Mouse (Mus musculus) large intestine, adult 2 months (tissue): ENCODE measurements around the gene Gucy2c. TPM values are rescaled to one million over a fixed set of nuclear protein-coding genes. Genes with fewer than 3 reads are reported as not detected.

Source experiments
- DNase-seq: peaks from one replicate; pipeline ENCODE4 v3.0.0-alpha.2; 2012; ENCODE audit warnings: low read depth, low spot score
- WGBS: fragments of 180-500 bp; shearing (Covaris S2); methylation state at CpG from one replicate; pipeline ENCODE4 v1.1.7; 2018; 5-methylcytosine and 5-hydroxymethylcytosine counted together
- polyA plus RNA-seq: library from polyadenylated mRNA; depleted of rRNA; stranded (reverse); fragments of >200 nt; gene quantifications from 2 replicates; pipeline ENCODE4 v1.2.3, GENCODE M21; 2012

Gucy2c gene
- polyA plus RNA-seq, 1 experiment = 75.9 TPM

DNA sequence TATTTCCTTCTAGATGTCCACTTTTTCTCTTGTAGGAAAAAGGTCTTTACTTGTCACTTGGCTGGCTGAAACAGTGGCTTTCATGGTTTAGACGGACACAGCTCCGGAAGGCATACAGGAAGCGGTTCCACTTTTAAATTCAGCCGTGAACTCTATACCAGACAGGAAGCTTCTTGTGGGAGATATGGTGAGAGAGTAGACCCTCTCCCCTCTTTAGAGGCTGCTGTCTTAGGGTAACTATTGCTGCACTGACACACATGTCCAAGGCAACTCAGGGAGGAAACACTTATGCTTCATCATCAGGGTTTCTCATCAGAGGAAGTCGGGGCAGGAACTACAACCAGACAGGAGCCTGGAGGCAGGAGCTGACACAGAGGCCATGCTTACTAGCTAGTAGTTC is 36.0 kb downstream of the Gucy2c start:
- WGBS = 74% methylated on average over 5 of the region's 5 CpGs
- DNase-seq = no peak

DNA sequence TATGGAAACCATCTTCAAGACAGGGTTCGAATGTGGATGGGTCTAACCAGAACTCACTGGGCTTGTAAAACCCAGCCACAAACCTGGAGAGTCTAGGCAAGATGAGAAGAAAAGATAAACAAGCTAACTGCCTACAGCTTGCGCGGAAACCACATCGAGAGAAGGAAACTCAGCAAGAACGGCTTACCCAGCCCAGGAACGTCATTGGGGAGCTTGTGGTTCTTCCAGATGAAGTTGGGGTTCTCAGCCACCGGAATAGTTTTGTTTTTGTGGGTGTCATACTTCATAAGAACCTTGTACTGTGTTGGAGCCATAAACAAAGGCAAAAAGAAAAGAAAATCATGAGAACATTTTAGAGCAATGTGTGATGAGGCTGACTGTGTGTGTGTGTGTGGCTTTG is 37.8 kb downstream of the Gucy2c start:
- WGBS = 62% methylated on average over 7 of the region's 7 CpGs
- DNase-seq = no peak

DNA sequence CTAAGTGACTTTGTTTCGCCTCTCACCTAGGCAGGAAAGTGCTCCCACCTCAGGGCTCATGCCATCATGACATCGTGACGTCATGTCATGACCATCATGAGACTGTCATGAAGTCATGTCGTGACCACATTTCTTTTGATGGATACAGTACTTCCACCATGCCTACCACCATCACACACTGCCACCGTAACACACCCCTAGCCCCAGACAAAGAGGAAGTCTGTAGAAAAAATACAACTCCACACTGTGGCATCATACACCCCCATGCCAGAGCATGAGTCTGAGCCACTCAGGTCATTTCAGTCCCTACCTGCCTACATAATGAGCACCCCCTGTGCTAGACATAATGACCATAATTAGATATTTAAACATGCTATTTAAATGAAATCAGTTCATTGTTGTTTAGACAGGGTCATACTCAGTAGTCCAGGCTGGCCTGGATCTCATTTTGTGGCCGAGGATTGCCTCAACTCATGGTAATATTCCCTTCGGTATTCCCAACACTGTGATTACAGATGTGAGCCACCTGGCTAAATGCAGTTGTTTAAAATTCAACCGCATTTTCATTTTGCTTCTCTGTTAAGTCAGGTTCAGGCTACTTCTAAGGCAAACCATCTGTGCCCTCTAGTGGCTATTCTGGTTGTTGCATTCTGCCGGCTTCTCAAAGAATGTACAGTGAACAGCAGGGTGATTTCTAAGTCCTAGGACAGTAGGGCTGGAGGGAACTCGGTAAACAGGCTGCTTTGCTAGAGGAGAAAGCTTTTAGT is 39.0 kb downstream of the Gucy2c start:
- peak; percentile 64 for DNase-seq
- WGBS = 43% methylated on average over 10 of the region's 10 CpGs

DNA sequence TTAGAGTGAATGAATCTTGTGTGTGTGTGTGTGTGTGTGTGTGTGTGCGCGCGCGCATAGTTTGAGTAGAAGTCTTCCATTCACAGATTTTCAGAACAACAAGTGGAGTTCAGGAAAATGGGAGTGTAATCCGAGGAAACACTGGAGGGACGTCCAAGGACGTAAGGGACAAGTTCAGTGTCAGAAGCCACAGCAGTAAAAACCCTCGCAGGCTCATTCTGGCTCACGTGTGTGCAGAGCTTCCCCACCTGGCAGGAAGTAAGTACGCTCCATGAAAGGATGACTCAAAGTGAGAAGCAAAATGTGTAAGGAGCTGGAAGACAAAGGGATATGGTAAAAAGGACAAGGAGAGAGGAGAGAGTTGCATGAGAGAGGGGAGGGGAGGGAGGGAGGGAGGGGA is 40.3 kb downstream of the Gucy2c start:
- 88% methylated on average over 10 of the region's 10 CpGs for WGBS
- DNase-seq = no peak

DNA sequence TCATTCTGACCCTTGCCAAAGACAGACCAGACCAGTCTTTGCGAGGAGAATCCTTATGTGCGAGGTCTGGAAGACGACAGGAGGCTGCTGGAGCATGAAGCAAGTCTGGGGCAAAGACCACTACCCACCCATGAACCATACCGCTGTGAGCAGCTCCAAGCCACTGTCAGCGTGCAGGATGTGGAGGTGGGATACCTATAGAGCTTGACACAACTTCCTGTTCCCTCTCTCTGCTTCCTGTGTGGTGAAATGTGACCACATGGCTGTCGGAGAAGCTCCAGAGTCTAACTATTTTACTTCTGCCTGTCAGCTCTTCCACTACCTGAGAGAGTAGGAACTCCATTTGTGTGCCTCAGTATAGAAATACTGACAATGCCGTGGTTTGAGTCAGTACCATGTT is 45.8 kb downstream of the Gucy2c start:
- DNase-seq = no peak
- 73% methylated on average over 7 of the region's 7 CpGs for WGBS

DNA sequence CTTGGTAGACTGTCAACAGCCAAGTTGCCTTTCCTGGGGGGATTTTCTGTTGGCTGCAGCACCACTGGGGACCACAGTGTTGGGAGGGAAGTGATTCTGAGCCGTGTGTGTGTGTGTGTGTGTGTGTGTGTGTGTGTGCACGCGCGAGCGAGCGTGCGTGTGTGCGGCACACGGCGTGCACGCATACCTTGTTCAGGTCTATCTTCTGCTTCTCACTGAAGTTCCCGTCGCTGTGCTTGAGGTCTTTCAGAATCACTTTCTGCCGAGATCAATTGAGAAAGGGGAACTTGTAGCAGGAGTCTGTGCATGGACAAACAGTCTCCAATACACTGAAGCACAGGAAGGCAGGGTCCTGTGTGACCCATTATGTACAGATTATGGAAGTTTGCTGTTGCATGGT is 53.4 kb downstream of the Gucy2c start:
- 90% methylated on average over 14 of the region's 14 CpGs for WGBS
- DNase-seq = no peak

DNA sequence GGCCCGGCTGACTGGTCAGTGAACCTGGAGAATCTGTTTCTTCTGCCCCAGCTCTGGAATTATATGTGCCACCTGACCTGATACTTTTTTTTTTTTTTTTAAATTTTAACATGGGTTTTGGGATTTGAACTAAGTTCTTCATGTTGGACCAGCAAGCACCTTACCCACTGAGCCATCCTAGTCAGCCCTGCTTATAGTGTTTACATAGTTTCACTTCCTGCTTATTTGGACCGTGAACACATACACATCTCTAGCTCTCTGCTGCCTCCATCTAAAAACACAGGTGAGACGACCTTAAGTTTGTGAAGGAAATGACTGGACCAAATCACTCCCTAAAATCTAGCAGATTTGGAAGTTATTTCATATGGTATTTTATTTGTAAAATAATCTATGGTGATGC is 58.4 kb downstream of the Gucy2c start:
- DNase-seq = no peak
- 49% methylated on average over 3 of the region's 3 CpGs for WGBS

DNA sequence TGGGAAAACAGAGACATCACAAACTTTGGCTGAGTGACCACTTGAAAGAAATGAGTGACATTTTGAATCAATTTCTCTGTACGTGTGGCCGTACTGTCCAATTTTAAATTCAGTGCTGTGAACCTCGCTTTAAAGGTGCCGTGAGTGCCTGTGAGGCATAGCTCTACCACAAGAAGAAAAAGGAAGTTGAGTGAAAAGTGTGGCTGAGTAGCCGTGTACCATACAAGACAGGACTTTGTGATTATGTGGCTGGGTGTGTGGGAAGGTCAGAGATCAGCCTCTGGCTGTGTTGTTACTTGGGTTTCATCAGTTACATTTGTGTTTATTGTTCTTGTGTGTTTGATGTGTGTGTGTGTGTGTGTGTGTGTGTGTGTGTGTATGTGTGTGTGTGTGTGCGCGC is 59.0 kb downstream of the Gucy2c start:
- 87% methylated on average over 7 of the region's 7 CpGs for WGBS

DNA sequence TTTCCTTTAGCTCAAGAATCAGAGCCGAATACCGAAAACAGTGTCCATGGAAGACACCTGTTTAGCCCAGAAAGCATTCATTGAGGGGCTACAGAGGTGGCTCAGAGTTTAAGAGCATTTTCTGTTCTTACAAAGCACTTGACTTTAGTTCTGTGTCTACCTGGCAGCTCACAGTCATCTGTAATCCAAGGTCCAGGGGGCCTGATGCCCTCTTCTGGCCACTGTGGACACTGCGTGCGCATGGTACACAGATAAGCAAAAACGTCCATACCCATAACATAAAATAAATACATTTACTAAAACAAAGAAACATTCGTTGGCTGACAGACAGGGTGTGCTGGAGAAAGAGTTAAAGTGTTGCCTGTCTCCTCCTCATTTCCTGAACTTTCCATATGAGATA is 59.6 kb downstream of the Gucy2c start:
- no peak for DNase-seq
- 61% methylated on average over 6 of the region's 6 CpGs for WGBS

More for the DNA sequence above, 59.0 kb downstream of the Gucy2c start:
- DNase-seq = no peak

DNA sequence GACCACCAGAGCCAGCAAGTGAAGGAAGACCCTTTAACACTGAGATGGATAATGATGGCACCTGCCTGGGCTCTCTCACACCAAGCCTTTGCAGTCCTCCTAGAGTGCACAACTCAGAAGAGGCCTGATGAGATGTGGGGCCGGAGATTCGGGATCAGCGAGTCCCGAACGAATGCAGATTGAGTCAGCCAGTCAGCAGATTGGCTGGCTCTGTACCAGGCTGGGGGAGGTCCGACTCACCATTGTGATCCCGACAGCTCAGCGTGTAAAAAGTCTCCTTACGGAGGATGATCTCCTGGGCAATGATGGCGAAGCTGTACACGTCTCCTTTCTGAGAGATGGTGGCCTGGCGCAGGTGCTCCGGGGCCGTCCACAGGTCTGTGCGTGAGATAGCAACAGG is 61.1 kb downstream of the Gucy2c start:
- 92% methylated on average over 15 of the region's 15 CpGs for WGBS
- DNase-seq = no peak

DNA sequence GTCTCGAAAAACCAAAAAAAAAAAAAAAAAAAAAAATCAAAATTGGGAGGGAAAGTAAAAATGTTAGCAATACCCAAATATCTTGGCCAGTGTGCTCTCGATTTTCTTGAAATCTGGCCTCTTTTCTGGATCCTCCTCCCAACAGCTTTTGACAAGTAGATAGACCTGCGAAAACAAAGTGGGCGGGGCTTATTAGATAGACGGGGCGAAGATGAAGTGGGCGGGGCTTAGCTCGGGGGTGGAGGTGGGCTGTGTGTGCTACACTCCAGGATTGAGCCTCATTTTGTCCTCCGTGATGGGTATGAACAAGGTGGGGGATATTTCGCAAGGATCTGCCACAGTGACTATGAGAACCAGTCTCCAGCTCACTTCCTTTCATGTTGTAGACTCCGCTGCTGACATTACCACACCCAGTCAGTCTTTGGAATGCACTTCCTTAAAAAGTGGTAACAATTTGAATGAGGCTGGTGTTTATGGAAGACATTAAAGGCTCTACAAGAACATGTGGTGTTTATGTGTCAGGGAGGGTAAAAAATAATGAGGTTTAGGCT is 65.6 kb downstream of the Gucy2c start:
- 79% methylated on average over 10 of the region's 11 CpGs for WGBS
- no peak for DNase-seq

DNA sequence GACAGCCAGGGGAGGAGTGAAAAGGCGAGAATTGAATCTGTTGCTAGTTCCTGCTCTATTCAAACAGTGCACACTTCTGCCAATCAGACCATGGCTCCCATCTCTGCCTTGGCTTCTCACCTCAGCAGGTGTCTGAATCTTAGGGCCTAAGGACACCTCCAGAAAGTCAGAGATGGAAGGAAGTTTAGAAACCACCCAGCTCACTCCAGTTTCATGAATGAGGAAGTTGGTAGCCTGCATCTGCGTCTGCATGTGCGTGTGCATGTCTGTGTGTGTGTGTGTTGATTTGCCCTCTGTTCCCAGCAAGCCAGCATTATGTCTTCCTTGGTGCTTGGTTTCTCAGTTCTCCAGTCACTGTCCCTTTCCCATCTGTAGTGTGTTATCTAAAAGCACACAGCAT is 67.5 kb downstream of the Gucy2c start:
- WGBS = 72% methylated on average over 3 of the region's 3 CpGs
- DNase-seq = no peak

DNA sequence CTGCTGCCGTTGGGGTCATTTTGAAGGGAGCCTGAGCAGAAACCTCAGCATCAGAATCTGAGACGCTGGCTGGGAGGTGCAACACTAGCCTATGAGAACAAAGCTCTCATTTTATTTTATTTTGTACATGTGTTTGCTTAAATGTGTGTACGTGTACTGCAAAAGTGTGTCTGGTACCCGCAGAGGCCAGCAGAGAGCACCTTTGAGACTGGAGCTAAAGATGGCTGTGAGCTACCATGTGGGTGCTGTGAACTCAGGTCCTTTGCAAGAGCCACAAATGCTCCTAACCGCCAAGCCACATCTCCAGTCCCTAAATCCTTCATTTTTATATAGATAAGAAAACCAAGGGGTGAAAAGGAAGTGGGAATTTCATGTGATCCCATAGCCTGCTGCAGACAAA is 71.2 kb downstream of the Gucy2c start:
- DNase-seq = no peak
- WGBS = 91% methylated on average over 5 of the region's 5 CpGs

DNA sequence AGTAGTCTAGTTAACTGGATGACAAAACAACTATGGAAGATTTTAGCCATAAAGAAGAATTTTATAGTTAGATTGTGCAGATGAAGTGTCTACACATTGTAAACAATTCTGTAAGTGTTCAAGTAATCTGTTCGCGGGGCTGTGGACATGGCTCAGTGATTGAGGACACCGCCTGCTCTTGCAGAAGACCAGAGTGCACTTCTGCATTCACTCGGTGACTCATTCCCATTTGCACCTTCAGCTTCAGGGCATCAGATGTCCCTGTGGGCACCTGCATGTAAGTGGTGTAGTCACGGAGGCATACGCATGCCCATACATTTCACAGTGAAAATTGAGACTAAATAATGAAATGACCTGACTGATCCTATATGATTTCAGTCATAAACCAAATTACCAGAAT is 73.0 kb downstream of the Gucy2c start:
- WGBS = 66% methylated on average over 6 of the region's 6 CpGs
- DNase-seq = no peak

DNA sequence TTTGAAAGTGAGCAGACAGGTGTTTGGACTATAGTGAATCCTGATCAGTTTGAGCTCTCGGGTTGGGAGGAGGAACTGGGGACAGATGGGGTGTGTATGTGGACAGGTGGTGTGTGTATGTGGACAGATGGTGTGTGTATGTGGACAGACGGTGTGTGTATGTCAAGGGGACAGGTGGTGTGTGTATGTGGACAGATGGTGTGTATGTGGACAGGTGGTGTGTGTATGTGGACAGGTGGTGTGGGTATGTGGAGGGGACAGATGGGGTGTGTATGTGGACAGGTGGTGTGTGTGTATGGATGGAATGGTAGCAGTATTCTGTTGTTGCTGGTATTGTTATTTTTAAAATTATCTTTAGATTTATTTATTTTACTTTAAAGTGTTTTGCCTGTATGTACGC is 79.7 kb downstream of the Gucy2c start:
- 74% methylated on average over 3 of the region's 3 CpGs for WGBS
- DNase-seq = no peak

DNA sequence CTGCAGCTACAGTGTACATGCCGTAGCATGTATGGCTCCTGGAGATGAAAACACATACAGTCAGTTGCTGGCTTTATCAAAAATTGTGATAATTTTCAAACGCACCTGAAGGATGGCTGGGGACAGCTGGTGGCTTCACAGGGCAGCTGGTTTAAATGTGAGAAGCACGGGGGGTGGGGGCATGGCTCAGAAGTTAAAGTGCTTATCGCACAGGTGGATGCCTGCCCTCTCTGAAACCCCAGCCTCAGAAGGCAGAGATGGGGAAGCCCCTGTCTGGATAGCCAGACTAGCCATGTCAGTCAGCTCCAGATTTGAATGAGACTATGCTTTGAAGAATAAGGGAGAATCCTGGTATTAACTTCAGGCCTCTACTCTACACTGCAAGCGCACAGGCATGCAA is 80.4 kb downstream of the Gucy2c start:
- 90% methylated on average over 5 of the region's 5 CpGs for WGBS
- no peak for DNase-seq

DNA sequence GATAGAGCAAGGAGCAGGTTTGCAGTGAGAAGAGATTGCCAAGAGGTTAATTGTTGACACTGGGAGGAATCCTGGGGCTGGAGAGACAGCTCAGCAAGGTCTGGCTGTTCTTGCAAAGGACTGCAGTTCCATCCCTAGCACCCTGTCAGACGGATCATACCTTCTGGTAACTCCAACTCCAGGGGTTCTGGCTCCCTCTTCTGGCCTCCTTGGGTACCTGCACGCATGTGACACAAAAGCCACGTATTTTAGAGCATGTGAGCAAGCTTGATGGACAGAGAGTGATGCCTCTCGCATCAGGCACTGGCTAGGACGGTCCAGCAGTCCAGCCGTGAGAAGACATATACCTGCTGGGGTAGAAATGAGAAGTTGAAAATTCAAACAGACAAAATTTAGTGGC is 90.3 kb downstream of the Gucy2c start:
- no peak for DNase-seq
- 95% methylated on average over 6 of the region's 6 CpGs for WGBS

DNA sequence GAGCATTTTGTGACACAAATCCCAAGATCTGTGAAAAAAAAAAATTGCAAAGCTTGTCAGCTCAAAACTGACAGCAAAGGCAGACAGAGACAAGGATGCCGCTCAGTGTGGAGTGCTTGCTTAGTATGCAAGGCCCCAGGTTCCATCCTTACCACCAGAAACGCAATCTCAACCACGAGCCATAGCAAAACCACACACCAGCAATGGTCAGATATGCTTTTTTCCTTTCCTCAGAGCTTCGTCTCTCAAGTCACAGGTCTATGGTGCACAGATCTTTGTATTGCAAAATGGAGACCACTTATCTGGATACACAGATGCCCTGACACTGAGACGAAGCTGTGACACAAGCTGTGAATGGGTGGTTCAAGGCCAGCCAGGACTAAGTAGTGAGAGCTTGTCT is 91.0 kb downstream of the Gucy2c start:
- WGBS = 77% methylated on average over 5 of the region's 5 CpGs
- DNase-seq = no peak

DNA sequence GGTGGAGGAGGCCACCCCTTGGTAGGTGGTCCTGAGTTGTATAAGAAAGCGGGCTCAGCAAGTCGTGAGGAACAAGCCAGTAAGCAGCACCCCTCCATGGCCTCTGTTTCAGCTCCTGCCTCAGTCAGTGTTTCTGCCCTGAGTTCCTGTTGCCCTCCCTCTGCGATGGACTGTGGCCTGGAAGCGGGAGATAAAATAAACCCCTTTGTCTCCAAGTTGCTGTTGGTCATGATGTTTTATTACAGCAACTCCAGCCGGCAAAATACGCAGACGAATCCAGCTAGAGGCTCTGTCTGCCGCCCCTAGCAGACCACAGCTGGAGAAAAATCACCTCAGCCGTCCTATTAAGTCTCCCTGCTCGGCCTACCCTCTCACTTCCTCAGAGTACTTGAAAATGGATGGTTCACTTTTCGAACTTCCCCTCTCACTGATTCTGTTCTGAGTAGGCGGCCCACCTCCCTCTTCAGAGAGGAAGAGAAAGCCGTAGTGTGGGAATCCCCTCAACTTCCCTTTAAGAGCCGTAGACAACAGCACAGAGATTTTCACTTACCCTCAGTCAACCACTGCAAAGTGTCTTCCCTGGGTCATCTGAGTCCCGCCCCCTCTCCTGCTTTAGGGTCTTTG is 91.7 kb downstream of the Gucy2c start:
- no peak for DNase-seq
- WGBS = 56% methylated on average over 15 of the region's 15 CpGs

DNA sequence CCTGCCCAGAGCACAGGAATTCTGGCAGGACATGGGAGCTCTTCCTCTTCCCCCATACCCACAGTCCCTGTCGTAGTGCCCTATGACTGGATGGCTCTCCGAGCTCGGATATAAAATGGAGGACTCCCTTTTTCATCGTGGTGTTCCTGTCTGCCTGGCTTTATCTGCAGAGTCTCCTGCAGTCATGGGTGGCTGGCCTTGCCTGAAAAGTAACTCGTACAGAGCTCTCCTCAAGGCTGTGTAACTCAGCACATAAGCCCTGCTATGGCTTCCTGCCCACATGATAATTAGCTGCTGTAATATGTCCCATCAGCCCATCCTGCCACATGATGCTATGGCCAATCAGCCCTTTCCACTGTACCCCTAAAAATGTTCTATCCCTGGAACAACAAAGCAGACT is 96.1 kb downstream of the Gucy2c start:
- 74% methylated on average over 5 of the region's 5 CpGs for WGBS

More for the DNA sequence above, 96.1 kb downstream of the Gucy2c start:
- no peak for DNase-seq
